Mouse (Mus musculus): Measurements from ENCODE around the gene Epha7. TPM values are rescaled to one million over a fixed set of nuclear protein-coding genes. Genes with fewer than 3 reads are reported as not detected.

The Epha7 gene
- polyA plus RNA-seq, 1 experiment from 2014 or later: 10.0 TPM

DNA sequence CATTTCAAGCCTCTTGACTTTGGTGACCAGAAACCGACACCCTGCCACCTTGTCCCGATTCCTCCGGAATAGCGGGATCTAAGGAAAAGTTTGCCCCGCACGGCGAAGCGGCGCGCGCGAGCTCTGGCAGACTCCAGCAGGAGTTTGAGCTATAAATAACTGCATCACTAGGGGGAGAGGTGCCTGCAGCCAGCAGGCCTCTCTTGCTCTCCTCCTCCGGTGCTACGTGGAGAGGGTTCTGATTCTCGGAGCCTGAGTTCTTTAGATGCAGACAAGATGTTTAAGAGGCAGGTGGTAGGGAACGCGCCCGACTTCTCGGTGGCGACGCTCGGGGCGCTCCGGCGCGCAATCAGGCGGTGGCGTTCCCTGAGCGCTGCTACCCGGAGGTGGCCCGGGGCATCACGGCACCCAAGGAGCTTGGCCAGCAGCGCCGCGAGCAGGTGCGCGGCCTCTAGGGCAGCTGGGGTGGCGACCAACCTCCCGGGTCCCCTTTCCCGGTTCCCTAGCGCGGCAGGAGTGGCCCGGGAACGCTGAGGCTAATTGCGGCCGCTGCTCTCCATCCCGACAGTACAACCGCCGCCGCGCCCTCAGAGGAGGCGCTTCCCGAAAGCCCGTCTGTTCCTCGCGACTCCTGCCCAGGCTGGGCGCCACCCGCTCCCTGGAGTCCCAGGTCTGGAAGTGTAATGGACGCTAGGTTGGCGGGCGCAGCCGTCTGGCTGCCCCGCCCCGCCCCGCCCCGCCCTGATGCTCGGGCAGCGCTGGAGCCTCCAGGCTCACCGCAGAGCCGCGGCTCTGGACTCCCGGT, 2.1 kb downstream of the Epha7 start:
- H3K4me3 ChIP-seq (replicated peaks; ENCODE audit: low read depth, low read length): peak overlapping the region; percentile 83
- H3K4me2 ChIP-seq (ENCODE audit: low read length): peak overlapping the region; percentile 79
- H3K4me1 ChIP-seq (replicated peaks; ENCODE audit: insufficient read depth, low read length): no peaks in the 10 kb centered on the region
- WGBS: under 1% methylated on average over 72 of the region's 72 CpGs
- no peaks in the 10 kb centered on the region for H3K36me3 ChIP-seq (ENCODE audit: insufficient read depth, low read length)
- peak overlapping the region; percentile 58 for H3K9ac ChIP-seq (ENCODE audit: low read depth, low read length)
- ATAC-seq (replicated peaks; ENCODE audit: low FRiP score, low read depth): peak; percentile 42
- no peaks in the 10 kb centered on the region for H3K27me3 ChIP-seq (ENCODE audit: insufficient read depth, low read length)
- H3K9me3 ChIP-seq (replicated peaks; ENCODE audit: low read length): no peaks in the 10 kb centered on the region
- DNase-seq (ENCODE audit: low spot score): peak; percentile 81
- peak overlapping the region; percentile 58; the same call in 1 of the 2 replicates for H3K27ac ChIP-seq
- peak; percentile 43 for TF ChIP-seq CTCF (IDR thresholded peaks at IDR 0.05; ENCODE audit: low read depth)

DNA sequence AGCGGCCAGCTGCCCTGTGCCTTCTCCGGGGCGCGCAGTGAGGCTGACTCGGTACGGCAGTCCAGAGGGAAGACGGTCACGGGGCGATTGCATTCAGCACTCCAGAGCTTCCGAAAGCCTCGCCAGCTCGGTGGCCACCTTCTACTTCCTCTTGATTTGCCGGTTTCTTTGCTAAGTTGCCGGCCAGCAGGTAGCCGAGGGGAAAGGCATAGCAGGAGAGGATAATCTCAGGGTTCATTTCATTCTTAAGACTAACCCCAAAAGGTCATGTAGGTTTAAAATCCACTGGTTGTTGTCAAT, 2.6 kb downstream of the Epha7 start:
- Histone ChIP-seq H3K4me3 (replicated peaks; ENCODE audit: low read depth, low read length) (peak overlapping the region; percentile 83), H3K27me3 (ENCODE audit: insufficient read depth, low read length) (no peaks in the 10 kb centered on the region), H3K4me1 (replicated peaks; ENCODE audit: insufficient read depth, low read length) (no peaks in the 10 kb centered on the region), H3K36me3 (ENCODE audit: insufficient read depth, low read length) (no peaks in the 10 kb centered on the region), H3K9me3 (replicated peaks; ENCODE audit: low read length) (no peaks in the 10 kb centered on the region), H3K4me2 (ENCODE audit: low read length) (peak overlapping the region; percentile 79), H3K9ac (ENCODE audit: low read depth, low read length) (peak overlapping the region; percentile 58), H3K27ac (peak overlapping the region; percentile 58; the same call in 1 of the 2 replicates)
- DNase-seq (ENCODE audit: low spot score): no peak
- no peak for TF ChIP-seq CTCF (IDR thresholded peaks at IDR 0.05; ENCODE audit: low read depth)
- no peak for ATAC-seq (replicated peaks; ENCODE audit: low FRiP score, low read depth)
- 0% methylated on average over 15 of the region's 15 CpGs for WGBS

DNA sequence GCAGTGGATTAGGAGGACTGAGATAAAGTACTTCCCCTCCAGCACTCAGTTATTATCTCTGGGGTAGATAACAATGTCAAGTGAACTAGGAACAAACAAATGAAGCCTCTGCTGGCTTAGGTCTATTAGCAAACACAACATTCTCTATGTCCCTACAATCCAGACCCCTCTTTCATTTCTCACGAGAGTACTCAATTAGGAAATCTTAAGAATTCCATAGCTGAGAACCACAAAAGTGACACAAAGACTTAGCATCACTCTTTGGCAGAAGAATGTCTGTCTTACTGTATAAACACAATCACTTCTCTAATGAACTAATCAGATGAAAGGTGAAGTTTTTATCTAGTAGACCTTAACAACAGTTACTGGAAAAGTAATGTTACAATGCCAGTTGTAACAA, 10.7 kb downstream of the Epha7 start:
- no peaks in the 10 kb centered on the region for H3K36me3 ChIP-seq (ENCODE audit: insufficient read depth, low read length)
- ATAC-seq (replicated peaks; ENCODE audit: low FRiP score, low read depth) (no peak), DNase-seq (ENCODE audit: low spot score) (no peak)
- no peaks in the 10 kb centered on the region for H3K9me3 ChIP-seq (replicated peaks; ENCODE audit: low read length)
- H3K27ac ChIP-seq: no peak overlapping the region
- 76% methylated on average over 1 of the region's 1 CpGs for WGBS
- H3K9ac ChIP-seq (ENCODE audit: low read depth, low read length): no peak overlapping the region
- H3K4me1 ChIP-seq (replicated peaks; ENCODE audit: insufficient read depth, low read length): no peaks in the 10 kb centered on the region
- H3K27me3 ChIP-seq (ENCODE audit: insufficient read depth, low read length): no peaks in the 10 kb centered on the region
- no peak overlapping the region for H3K4me2 ChIP-seq (ENCODE audit: low read length)
- no peak overlapping the region for H3K4me3 ChIP-seq (replicated peaks; ENCODE audit: low read depth, low read length)
- no peak for TF ChIP-seq CTCF (IDR thresholded peaks at IDR 0.05; ENCODE audit: low read depth)

DNA sequence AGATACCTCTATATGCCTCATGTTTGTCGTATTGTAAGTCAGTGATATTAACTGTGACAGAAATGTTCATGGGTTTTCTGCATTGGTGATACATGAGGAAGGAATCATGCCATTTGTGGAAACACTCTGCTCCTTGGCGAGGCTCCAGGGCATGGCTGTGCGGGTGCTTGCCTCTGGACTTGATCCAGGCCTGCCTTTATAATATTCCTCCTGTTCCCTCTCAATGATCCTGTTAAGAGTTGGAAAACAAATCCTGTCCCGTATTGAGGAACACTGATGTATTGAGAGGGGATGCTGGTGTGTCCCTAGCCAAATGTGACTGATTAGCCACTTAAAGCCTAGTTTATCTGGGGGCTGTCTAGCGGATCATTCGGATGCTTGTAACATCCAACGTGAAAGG, 11.7 kb downstream of the Epha7 start:
- H3K27ac ChIP-seq: no peak overlapping the region
- H3K4me2 ChIP-seq (ENCODE audit: low read length): no peak overlapping the region
- H3K27me3 ChIP-seq (ENCODE audit: insufficient read depth, low read length): no peaks in the 10 kb centered on the region
- DNase-seq (ENCODE audit: low spot score) (no peak), ATAC-seq (replicated peaks; ENCODE audit: low FRiP score, low read depth) (no peak)
- no peak for TF ChIP-seq CTCF (IDR thresholded peaks at IDR 0.05; ENCODE audit: low read depth)
- no peaks in the 10 kb centered on the region for H3K4me1 ChIP-seq (replicated peaks; ENCODE audit: insufficient read depth, low read length)
- WGBS: 67% methylated on average over 7 of the region's 7 CpGs
- no peak overlapping the region for H3K9ac ChIP-seq (ENCODE audit: low read depth, low read length)
- no peaks in the 10 kb centered on the region for H3K9me3 ChIP-seq (replicated peaks; ENCODE audit: low read length)
- H3K36me3 ChIP-seq (ENCODE audit: insufficient read depth, low read length): no peaks in the 10 kb centered on the region
- H3K4me3 ChIP-seq (replicated peaks; ENCODE audit: low read depth, low read length): no peak overlapping the region

DNA sequence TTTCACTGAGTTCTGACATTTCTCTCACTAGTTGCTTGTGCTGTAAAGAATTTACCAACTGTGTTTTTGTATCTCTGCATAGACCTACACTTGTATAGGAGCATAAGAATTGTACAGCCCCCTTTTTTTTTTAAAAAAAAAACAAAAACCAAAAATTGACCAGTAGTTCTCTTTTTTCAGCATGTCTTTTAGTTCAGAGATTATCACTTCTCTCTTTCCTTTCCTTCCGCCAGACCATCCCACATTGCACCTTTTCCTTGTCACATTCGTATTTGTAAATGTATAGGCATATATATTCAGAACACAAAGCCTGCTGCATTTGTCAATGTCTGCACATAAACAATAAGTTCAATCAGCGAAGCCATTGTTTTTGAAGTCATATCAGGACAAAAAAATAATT, 24.7 kb downstream of the Epha7 start:
- H3K4me1 ChIP-seq (replicated peaks; ENCODE audit: insufficient read depth, low read length): no peaks in the 10 kb centered on the region
- WGBS: 90% methylated on average over 3 of the region's 3 CpGs
- no peak overlapping the region for H3K4me3 ChIP-seq (replicated peaks; ENCODE audit: low read depth, low read length)
- no peak for DNase-seq (ENCODE audit: low spot score)
- no peak for TF ChIP-seq CTCF (IDR thresholded peaks at IDR 0.05; ENCODE audit: low read depth)
- ATAC-seq (replicated peaks; ENCODE audit: low FRiP score, low read depth): no peak
- no peaks in the 10 kb centered on the region for H3K36me3 ChIP-seq (ENCODE audit: insufficient read depth, low read length)
- H3K4me2 ChIP-seq (ENCODE audit: low read length): no peak overlapping the region
- no peaks in the 10 kb centered on the region for H3K9me3 ChIP-seq (replicated peaks; ENCODE audit: low read length)
- no peaks in the 10 kb centered on the region for H3K27me3 ChIP-seq (ENCODE audit: insufficient read depth, low read length)
- H3K9ac ChIP-seq (ENCODE audit: low read depth, low read length): no peak overlapping the region
- H3K27ac ChIP-seq: no peak overlapping the region

DNA sequence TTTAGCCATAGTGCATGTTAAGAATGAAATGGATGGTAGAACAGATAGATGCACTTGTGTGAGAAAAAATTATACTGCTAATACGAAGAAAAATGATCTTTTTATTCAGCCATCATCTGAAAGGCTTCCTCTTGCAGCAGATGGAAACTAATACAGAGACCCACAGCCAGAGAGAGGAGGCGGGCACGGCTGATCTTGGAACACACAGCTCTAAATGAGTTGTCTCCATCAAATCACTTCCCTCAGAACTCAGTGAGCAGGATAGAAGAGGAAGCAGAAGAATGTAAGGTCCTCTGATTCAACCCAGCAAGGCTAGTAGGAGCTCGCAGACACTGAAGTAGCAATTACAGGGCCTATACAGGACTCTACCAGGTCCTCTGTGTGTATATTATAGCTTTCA, 33.4 kb downstream of the Epha7 start:
- H3K9me3 ChIP-seq (replicated peaks; ENCODE audit: low read length): no peaks in the 10 kb centered on the region
- TF ChIP-seq CTCF (IDR thresholded peaks at IDR 0.05; ENCODE audit: low read depth): no peak
- H3K4me1 ChIP-seq (replicated peaks; ENCODE audit: insufficient read depth, low read length): no peaks in the 10 kb centered on the region
- no peaks in the 10 kb centered on the region for H3K36me3 ChIP-seq (ENCODE audit: insufficient read depth, low read length)
- 94% methylated on average over 4 of the region's 4 CpGs for WGBS
- no peaks in the 10 kb centered on the region for H3K27me3 ChIP-seq (ENCODE audit: insufficient read depth, low read length)
- ATAC-seq (replicated peaks; ENCODE audit: low FRiP score, low read depth): no peak
- no peak overlapping the region for H3K27ac ChIP-seq
- H3K4me3 ChIP-seq (replicated peaks; ENCODE audit: low read depth, low read length): no peak overlapping the region
- no peak for DNase-seq (ENCODE audit: low spot score)
- H3K4me2 ChIP-seq (ENCODE audit: low read length): no peak overlapping the region
- H3K9ac ChIP-seq (ENCODE audit: low read depth, low read length): no peak overlapping the region

DNA sequence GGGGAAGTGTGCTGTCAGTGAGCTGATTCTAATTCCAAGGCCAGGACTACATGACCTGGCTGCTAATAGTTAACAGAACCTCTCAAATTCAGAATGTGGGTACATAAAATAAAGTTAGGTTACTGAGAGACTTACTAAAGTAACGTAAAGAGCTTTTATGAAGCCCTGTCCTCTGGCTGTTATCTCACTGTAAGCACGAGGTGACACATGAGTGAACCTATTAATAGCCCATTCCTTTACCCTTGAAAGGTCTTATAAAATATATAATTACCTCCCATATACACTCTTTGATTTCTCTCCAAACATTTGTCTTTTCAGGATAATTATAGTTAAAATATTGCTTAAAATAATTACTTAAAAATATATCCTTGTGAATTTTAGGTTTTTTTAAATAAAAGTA, 37.5 kb downstream of the Epha7 start:
- no peaks in the 10 kb centered on the region for H3K36me3 ChIP-seq (ENCODE audit: insufficient read depth, low read length)
- no peaks in the 10 kb centered on the region for H3K27me3 ChIP-seq (ENCODE audit: insufficient read depth, low read length)
- H3K27ac ChIP-seq: no peak overlapping the region
- H3K4me1 ChIP-seq (replicated peaks; ENCODE audit: insufficient read depth, low read length): no peaks in the 10 kb centered on the region
- TF ChIP-seq CTCF (IDR thresholded peaks at IDR 0.05; ENCODE audit: low read depth): no peak
- DNase-seq (ENCODE audit: low spot score): no peak
- H3K4me3 ChIP-seq (replicated peaks; ENCODE audit: low read depth, low read length): no peak overlapping the region
- no peak overlapping the region for H3K9ac ChIP-seq (ENCODE audit: low read depth, low read length)
- H3K4me2 ChIP-seq (ENCODE audit: low read length): no peak overlapping the region
- ATAC-seq (replicated peaks; ENCODE audit: low FRiP score, low read depth): no peak
- no peaks in the 10 kb centered on the region for H3K9me3 ChIP-seq (replicated peaks; ENCODE audit: low read length)
- WGBS: 49% methylated on average over 2 of the region's 2 CpGs
